Mouse (Mus musculus) heart, postnatal 0 days (tissue): ENCODE measurements at regions not wholly inside any gene's neighbourhood (a gene's known extent, or its start where the extent isn't known, plus 50 kb on each side); places are given as distances from the start of the nearest gene placed in this dataset.

Experiments
- CTCF ChIP-seq: IDR thresholded peaks from 2 replicates; pipeline ENCODE4 v1.5.1; 2016; ENCODE audit warnings: antibody characterized with exemption, control low read depth, low read depth
- EP300 ChIP-seq: IDR thresholded peaks from 2 replicates; pipeline ENCODE4 v1.6.1; 2016; ENCODE audit warnings: antibody characterized with exemption, low read depth

DNA sequence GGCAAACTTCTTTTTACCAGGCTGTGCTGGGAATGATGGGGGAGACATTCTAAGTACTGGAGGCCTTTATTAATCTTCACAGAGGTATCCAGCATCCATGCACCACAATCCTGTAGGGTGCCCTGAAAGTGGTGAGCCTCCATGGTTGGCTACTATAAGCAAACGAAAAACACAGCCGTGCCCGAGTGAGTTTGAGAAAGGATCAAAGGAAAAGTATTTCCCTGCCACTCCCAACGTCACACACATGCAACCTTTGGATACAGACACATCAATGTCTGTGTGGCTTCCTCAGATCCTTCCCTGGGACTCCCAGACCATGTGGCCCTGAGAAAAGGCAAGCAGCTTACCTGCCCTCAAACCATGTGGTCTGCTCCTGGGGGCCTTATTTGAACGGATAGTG, 147.4 kb upstream of the Ankrd55 start:
- no peak for TF ChIP-seq CTCF
- no peak for TF ChIP-seq EP300
